Mouse (Mus musculus): ENCODE measurements around the gene Fastk.

Gene Fastk

GRCm38 (mm10) chr5:24452691-24453233 lies 7.7 kb upstream of the Fastk start:
- DNase-seq (ENCODE audit: low spot score): no peak

GRCm38 (mm10) chr5:24452030-24452690 lies 7.1 kb upstream of the Fastk start, which contains the start of gene Agap3:
Agap3 (plus strand) TSS chr5:24452177.
- DNase-seq (ENCODE audit: low spot score): no peak

- peak; percentile 70 for DNase-seq (ENCODE audit: low spot score)
Observed at GRCm38 (mm10) chr5:24451264-24452029, 6.4 kb upstream of the Fastk start.

GRCm38 (mm10) chr5:24447624-24448298 lies 2.7 kb upstream of the Fastk start, which contains the start of gene Tmub1:
Tmub1 (minus strand) TSS chr5:24447854.
- peak; percentile 73 for DNase-seq (ENCODE audit: low spot score)

GRCm38 (mm10) chr5:24446630-24447029 lies 1.5 kb upstream of the Fastk start:
- DNase-seq (ENCODE audit: low spot score): no peak

- no peak for DNase-seq (ENCODE audit: low spot score)
Observed at GRCm38 (mm10) chr5:24445428-24446080, 467 bp upstream of the Fastk start.

DNA sequence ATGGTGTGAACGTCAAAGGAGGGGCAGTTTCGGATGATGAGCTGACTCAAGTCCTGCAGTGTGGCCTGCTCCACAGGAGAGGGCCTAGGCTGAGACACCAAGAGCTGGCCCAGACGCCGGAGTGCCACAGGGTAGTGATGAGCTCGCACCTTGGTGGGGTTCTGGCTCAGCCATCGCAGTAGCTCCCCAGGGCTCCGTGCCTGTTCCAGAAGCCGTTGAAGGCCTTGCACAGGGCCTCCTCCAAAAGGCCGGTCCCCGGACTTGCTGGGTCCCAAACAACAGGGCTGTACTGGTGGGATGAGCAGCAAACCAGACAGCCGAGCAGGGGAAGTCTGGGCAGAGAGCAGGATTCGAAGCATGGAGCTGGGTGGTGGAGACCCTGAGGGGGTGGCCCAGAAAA lies 1.2 kb downstream of the Fastk start:
- no peak for DNase-seq (ENCODE audit: low spot score)

DNA sequence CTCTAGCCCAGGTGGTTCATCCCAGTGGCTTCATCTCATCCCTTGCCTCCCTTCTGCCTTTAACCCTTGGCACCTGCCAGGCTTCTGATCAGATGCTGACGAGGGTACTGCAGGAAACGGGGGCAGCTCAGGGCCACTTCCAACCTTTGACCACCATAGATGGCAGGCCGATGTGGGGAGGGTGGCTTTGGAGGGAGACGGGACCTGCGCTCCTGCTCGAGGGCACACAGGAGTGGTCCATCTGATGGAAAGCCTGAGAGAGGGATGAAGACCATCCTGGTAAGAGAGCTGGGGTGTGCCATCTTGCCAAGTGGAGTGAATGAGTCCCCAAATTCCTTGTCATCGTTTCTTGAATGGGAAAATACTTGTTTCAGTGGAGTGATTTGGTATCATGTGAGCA lies 1.9 kb downstream of the Fastk start:
- DNase-seq (ENCODE audit: low spot score): no peak

- no peak for DNase-seq (ENCODE audit: low spot score)
Observed at GRCm38 (mm10) chr5:24442029-24442428, 3.1 kb downstream of the Fastk start.

DNA sequence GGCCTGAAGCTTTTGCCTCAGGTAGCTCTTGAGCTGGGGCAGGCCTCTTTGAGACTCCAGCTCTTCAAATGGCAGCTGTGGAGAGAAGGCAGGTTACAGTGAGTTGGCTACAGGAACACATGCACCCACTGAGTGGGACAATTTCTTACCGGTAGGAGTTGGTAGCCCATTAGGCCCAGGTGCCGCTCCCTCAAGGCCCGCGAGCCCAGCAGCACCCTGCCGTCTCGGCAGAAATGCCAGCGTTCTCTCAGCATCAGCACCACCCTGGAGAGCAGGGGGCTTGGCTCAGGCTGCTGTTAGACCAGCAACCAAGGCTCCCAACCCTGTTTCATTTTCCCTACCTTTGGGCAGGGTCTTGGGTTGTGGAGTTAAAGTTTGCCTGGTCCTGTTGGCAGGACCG lies 3.9 kb downstream of the Fastk start:
- no peak for DNase-seq (ENCODE audit: low spot score)

GRCm38 (mm10) chr5:24433993-24434392 lies 11.1 kb downstream of the Fastk start:
- DNase-seq (ENCODE audit: low spot score): no peak

DNA sequence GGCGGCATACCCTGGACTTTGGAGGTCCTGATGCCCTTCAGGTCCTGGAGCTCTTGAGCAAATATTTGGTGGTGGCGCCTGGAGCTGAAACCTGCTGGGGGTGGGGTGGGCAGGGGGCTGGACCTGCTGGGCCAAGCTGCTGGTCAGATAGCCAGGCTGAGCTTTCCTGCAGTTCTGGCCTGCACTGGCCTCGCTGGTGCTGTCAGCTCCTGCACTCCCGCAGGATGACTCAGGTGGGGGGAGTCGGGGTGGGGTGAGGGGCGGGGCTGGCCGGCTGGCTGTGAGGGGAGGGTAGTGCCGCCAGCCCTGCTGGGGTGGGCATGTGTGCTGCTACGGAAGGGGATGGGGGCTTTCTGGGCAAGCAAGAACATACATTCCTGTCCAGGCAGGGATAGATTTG lies 16.5 kb downstream of the Fastk start:
- DNase-seq (ENCODE audit: low spot score): no peak

- DNase-seq (ENCODE audit: low spot score): no peak
Observed at GRCm38 (mm10) chr5:24427981-24428402, 17.1 kb downstream of the Fastk start.

GRCm38 (mm10) chr5:24427285-24427633 lies 17.8 kb downstream of the Fastk start:
- DNase-seq (ENCODE audit: low spot score): no peak

DNA sequence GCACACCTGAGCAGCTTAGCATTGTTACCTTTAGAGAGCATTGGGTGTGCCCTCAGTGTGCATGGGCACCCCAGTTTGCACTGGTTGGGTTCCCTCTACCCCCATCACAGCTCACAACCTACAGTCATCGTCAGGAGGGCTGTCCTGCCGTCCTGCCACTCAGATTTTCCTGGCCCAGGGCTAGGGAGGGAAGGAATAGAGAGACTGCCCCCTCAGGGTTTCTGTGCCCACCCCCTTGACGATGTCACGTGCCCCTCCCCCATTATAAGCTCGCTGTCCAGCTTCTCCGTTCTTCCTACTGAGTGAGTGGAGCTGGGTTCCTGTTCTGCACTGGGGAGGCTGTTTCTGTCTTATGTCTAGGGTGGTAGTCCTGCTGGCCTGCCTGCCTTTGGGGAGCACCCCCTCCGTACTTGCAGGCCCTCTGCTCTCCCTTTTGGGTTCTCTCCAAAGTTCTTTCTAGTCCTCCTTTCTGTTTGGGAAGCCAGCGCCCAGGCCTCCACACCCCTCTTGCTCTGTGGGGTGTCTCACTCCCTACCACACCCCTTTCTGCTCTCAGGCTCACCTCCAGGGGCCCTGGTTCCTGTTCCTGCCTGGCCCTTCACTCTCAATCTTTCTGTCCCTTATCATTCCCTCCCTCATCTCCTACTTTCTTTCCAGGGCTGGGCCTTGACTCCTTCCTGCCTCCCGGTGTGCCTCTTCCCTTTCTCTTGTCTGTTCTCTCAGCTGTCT lies 18.4 kb downstream of the Fastk start:
- no peak for DNase-seq (ENCODE audit: low spot score)

DNA sequence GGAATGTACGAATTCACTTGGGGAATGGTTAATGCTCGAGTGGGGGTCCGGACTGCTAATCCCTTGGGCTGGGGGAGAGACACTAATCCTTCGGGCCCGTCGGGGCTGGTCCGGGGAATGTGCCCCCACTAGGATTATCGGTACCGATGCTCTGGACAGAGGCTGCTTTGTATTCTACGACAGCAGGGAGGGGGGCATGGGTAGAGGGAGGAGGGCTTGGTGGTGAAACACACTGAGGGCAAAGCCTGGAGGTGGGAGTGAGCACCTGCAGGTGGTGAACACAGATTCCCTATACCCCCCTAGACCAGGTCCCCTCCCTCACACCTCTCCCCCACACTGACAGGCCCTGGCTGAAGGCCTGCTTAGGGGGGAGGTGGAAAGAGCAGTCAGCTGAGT lies 19.1 kb downstream of the Fastk start:
- no peak for DNase-seq (ENCODE audit: low spot score)

- no peak for DNase-seq (ENCODE audit: low spot score)
Observed at GRCm38 (mm10) chr5:24425421-24426036, 19.6 kb downstream of the Fastk start.

DNA sequence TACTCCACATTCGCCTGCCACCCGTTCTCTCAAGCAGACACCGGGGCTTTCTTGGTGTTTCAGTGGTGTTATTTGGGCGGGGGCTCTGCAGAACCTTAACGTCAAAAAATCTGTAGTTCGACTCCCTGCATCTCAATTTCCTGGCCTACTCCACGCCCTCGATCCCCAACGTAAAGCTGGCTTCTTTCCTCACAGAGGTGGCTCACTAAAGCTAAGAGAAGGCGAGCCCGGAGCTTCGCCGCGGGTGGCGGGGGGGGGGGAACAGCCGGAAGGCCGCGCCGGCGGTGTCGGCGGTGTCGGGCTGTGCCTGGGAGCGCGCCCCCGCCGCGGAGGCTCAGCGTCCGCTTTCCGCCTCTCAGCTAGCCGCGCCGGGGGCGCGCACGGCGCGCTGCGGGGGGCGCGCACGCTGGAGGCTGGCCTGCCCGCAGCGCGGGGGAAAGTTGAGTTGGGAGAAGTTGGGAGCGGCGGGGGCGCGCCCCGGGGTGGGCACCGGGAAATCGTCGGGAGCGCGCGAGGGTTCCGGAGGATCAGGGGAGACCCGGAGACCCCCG lies 20.2 kb downstream of the Fastk start:
- DNase-seq (ENCODE audit: low spot score): no peak

DNA sequence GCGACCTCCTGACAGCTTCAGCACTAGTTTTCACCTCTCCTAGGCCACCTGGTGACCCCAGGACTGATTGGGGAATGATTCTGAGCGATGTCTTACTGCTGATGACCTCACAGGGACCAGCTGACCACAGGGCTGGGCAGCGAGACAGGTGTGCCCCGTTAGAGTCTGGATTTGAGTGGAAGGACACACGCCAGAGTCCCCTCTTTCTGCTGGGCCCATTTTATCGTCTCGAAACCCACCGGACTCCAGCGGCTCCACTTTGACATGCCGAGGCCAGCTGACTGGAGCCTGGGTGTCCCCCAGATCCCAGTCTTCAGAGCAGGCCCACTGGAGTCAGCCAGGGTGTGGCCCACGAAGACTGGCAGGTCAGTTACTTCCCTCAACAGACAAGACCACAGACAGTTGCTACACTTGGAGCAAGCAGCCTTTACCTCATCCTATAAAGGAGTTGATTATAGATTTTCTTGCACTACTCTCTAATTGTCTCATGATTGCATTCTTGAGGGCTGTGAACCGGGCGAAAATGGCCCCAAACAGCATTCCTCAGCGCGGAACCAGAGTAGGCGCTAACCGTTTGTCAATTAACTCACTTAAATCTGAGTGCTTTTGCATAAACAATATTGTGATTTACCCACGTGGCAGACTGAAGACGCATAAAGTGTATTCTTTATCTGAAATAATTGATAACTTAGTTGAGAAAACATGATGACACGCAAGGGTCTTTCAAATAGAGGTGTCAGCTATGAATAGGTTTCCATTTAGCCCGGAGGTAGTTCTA lies 20.9 kb downstream of the Fastk start:
- DNase-seq (ENCODE audit: low spot score): peak; percentile 60
